7 mouse cellular contexts compared by ENCODE assay signal in genomic region chr9:61404615-61404980, GRCm38 (mm10). TPM values are rescaled to one million over a fixed set of nuclear protein-coding genes. Genes with fewer than 3 reads are reported as not detected.
DNase-seq lines count a peak whose midpoint lies in the region; ATAC-seq lines count a peak whose summit lies in the region.

No protein-coding gene starts in this region.

- DNase-seq in R1 (ENCODE audit: low read depth, low spot score): peak; percentile 36
- no peak for DNase-seq in embryonic facial prominence, embryonic 11.5 days (ENCODE audit: low spot score)
- no peak for DNase-seq in midbrain, embryonic 11.5 days (ENCODE audit: low spot score, missing footprints)
- DNase-seq in natural killer cell, adult 2 months (ENCODE audit: low spot score in 2 of 2): no peak
- no peak for DNase-seq in right cerebral cortex, postnatal 36 days (ENCODE audit: low spot score in 2 of 2)
- no peak for DNase-seq in ovary, postnatal 10 days (ENCODE audit: low spot score)

- no peak overlapping the region for H3K4me3 ChIP-seq in embryonic facial prominence, embryonic 11.5 days (ENCODE audit: low read depth, low read length)
- H3K4me3 ChIP-seq in hindbrain, embryonic 12.5 days: 0 out of 2 replicates have a peak overlapping the region, but pooled peaks have one; percentile 8
- H3K4me3 ChIP-seq in midbrain, embryonic 11.5 days (ENCODE audit: low read depth, low read length): no peak overlapping the region

- no peak overlapping the region for H3K4me2 ChIP-seq in embryonic facial prominence, embryonic 11.5 days (ENCODE audit: low read depth, low read length)
- H3K4me2 ChIP-seq in hindbrain, embryonic 12.5 days (replicated peaks): peak overlapping the region; percentile 38
- H3K4me2 ChIP-seq in midbrain, embryonic 11.5 days: peak overlapping the region; percentile 14; the same call in 1 of the 2 replicates

- no peak; the same call in 1 of the 2 replicates for ATAC-seq in embryonic facial prominence, embryonic 11.5 days (replicated peaks; ENCODE audit: insufficient number of reproducible peaks, low FRiP score, low TSS enrichment, low read depth)
- peak; percentile 35 for ATAC-seq in hindbrain, embryonic 12.5 days (ENCODE audit: low FRiP score)
- ATAC-seq in midbrain, embryonic 11.5 days (ENCODE audit: low FRiP score): peak; percentile 30

- H3K9me3 ChIP-seq in embryonic facial prominence, embryonic 11.5 days (replicated peaks; ENCODE audit: control insufficient read depth, low read length): no peaks in the 10 kb centered on the region
- H3K9me3 ChIP-seq in hindbrain, embryonic 12.5 days (replicated peaks): no peaks in the 10 kb centered on the region
- no peaks in the 10 kb centered on the region for H3K9me3 ChIP-seq in midbrain, embryonic 11.5 days (ENCODE audit: control insufficient read depth, low read length)

- no peaks in the 10 kb centered on the region for H3K27me3 ChIP-seq in embryonic facial prominence, embryonic 11.5 days (ENCODE audit: control insufficient read depth, insufficient read depth, low read length)
- H3K27me3 ChIP-seq in hindbrain, embryonic 12.5 days: peaks cover 8% of the 10 kb centered on the region
- no peaks in the 10 kb centered on the region for H3K27me3 ChIP-seq in midbrain, embryonic 11.5 days (ENCODE audit: control insufficient read depth, insufficient read depth, low read length)

- peak overlapping the region; percentile 31 for H3K27ac ChIP-seq in embryonic facial prominence, embryonic 11.5 days (replicated peaks; ENCODE audit: low read depth, low read length)
- peak overlapping the region; percentile 88 for H3K27ac ChIP-seq in hindbrain, embryonic 12.5 days
- peak overlapping the region; percentile 60 for H3K27ac ChIP-seq in midbrain, embryonic 11.5 days (ENCODE audit: low read depth, low read length)

- no peak overlapping the region for H3K9ac ChIP-seq in embryonic facial prominence, embryonic 11.5 days (replicated peaks; ENCODE audit: low read length)
- H3K9ac ChIP-seq in hindbrain, embryonic 12.5 days: 0 out of 2 replicates have a peak overlapping the region, but pooled peaks have one; percentile 5
- no peak overlapping the region for H3K9ac ChIP-seq in midbrain, embryonic 11.5 days (ENCODE audit: low read length)

- peaks cover 12% of the 10 kb centered on the region for H3K4me1 ChIP-seq in embryonic facial prominence, embryonic 11.5 days (ENCODE audit: control insufficient read depth, insufficient read depth, low read length)
- H3K4me1 ChIP-seq in hindbrain, embryonic 12.5 days: peaks cover 75% of the 10 kb centered on the region
- peaks cover 62% of the 10 kb centered on the region for H3K4me1 ChIP-seq in midbrain, embryonic 11.5 days (ENCODE audit: control insufficient read depth, insufficient read depth, low read length)

- WGBS in embryonic facial prominence, embryonic 11.5 days: 28% methylated on average over 3 of the region's 3 CpGs
- 30% methylated on average over 3 of the region's 3 CpGs for WGBS in hindbrain, embryonic 12.5 days
- WGBS in midbrain, embryonic 11.5 days: 25% methylated on average over 3 of the region's 3 CpGs

- H3K36me3 ChIP-seq in embryonic facial prominence, embryonic 11.5 days (replicated peaks; ENCODE audit: control insufficient read depth, insufficient read depth, low read depth, low read length): peaks cover 26% of the 10 kb centered on the region
- peaks cover 56% of the 10 kb centered on the region for H3K36me3 ChIP-seq in hindbrain, embryonic 12.5 days
- H3K36me3 ChIP-seq in midbrain, embryonic 11.5 days (ENCODE audit: control insufficient read depth, insufficient read depth, low read length): peaks cover 48% of the 10 kb centered on the region

RNA-seq across cellular contexts. Expression of gene Tle3, which starts 32.4 kb away (rescaled TPM):
- polyA plus RNA-seq in embryonic facial prominence, embryonic 11.5 days (2014; fragmentation: Nextera tagmentation; extraction: Ambion mirVana): 31.4 and 37.7 TPM in 2 replicates
- 56.3 and 59.9 TPM in 2 replicates for polyA plus RNA-seq in hindbrain, embryonic 12.5 days (2016; fragmentation: Nextera tagmentation; extraction: Ambion mirVana)
- polyA plus RNA-seq in midbrain, embryonic 11.5 days (2014; fragmentation: Nextera tagmentation; extraction: Ambion mirVana): 38.2 and 38.9 TPM in 2 replicates

Comparison
In these comparisons a context has a peak if more than half of its experiments do, and no peak if none do; other contexts are left out.
1. H3K27ac ChIP-seq: peak in every context shown above with its lines; median percentile 88 in hindbrain, embryonic 12.5 days; 60 in midbrain, embryonic 11.5 days; 31 in embryonic facial prominence, embryonic 11.5 days.